Mouse (Mus musculus): Measurements from ENCODE around the gene Dcst1. TPM values are rescaled to one million over a fixed set of nuclear protein-coding genes. Genes with fewer than 3 reads are reported as not detected.
A peak's percentile ranks its signal among the peaks of the same experiment; 100 is the strongest.

Dcst1 gene
- polyA plus RNA-seq, 1 experiment from 2014 or later: 23.5 TPM

- peaks cover 34% of the 10 kb centered on the region for H3K36me3 ChIP-seq (ENCODE audit: control insufficient read depth, insufficient read depth)
- H3K27me3 ChIP-seq (replicated peaks; ENCODE audit: control insufficient read depth, insufficient read depth, low read length): no peaks in the 10 kb centered on the region
- peaks cover 14% of the 10 kb centered on the region for H3K4me1 ChIP-seq (replicated peaks; ENCODE audit: control insufficient read depth, insufficient read depth, low read length)
- no peak overlapping the region for H3K9ac ChIP-seq (ENCODE audit: low read depth, low read length)
- H3K4me2 ChIP-seq (replicated peaks; ENCODE audit: low read depth): 0 out of 2 replicates have a peak overlapping the region, but pooled peaks have one; percentile 14
- peak; percentile 98 for TF ChIP-seq CTCF (IDR thresholded peaks at IDR 0.05; ENCODE audit: low read depth)
- peak; percentile 28 for ATAC-seq
- H3K4me3 ChIP-seq (ENCODE audit: low read depth, low read length): no peak overlapping the region
- 17% methylated on average over 8 of the region's 8 CpGs for WGBS
- no peak overlapping the region for H3K27ac ChIP-seq (ENCODE audit: low read depth, low read length)
- no peaks in the 10 kb centered on the region for H3K9me3 ChIP-seq (ENCODE audit: control insufficient read depth)
Measured at GRCm38 (mm10) chr3:89339416-89339815, 25.6 kb downstream of the Dcst1 start.

DNA sequence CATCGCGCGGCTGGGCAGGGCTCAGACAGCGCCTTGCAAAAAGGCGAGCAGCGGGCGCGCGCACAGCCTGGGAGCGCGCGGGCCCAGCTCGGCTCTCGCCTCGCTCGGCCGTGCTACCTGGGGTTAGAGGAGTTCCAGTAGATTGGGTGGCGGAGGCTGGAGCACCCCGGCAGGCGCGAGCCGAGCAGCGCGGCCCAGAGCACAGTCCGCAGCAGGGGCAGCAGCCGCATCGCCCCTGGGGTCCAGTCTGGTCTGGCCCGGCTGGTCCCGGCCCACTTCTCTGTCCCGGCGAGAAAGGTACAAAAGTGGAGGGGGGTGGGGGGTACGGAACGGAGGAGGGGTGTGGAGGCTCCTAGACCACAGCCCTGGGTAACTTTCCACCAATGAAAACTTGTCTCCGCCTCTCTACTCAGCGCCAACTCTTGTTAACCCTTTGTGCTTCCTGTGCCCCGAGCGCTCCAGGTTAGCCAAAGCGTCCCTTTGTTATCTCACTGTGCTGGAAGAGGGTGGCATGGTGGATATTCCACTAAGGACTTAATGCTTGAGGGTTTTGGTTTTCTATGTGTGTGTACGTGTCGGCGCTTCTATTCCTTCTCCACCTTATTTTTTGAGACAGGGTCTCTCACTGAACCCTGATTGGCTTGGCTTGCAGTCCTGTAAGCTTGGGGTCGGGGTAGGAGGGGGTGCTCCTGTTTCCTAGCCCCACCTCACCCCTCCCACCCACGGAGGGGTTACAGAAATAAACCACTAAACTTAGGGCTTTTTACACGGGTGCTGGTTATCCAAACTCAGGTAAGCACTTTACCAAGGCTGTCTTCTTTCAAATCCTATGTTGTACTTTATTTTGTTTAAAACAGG is 27.1 kb downstream of the Dcst1 start, which contains the start of gene Efna4:
Gene Efna4, minus strand, starts transcription at position 308 of the 858 bp plus-strand sequence.
- Histone ChIP-seq H3K9me3 (ENCODE audit: control insufficient read depth) (no peaks in the 10 kb centered on the region), H3K4me2 (replicated peaks; ENCODE audit: low read depth) (peak within 1 kb of the TSS; percentile 96), H3K9ac (ENCODE audit: low read depth, low read length) (peak within 1 kb of the TSS; percentile 47), H3K4me1 (replicated peaks; ENCODE audit: control insufficient read depth, insufficient read depth, low read length) (peaks cover 14% of the 10 kb centered on the region), H3K4me3 (ENCODE audit: low read depth, low read length) (peak within 1 kb of the TSS; percentile 70), H3K27ac (ENCODE audit: low read depth, low read length) (peak within 1 kb of the TSS; percentile 51), H3K27me3 (replicated peaks; ENCODE audit: control insufficient read depth, insufficient read depth, low read length) (no peaks in the 10 kb centered on the region), H3K36me3 (ENCODE audit: control insufficient read depth, insufficient read depth) (peaks cover 33% of the 10 kb centered on the region)
- 1% methylated on average over 44 of the region's 44 CpGs for WGBS
- no peak for TF ChIP-seq CTCF (IDR thresholded peaks at IDR 0.05; ENCODE audit: low read depth)
- peak; percentile 54 for ATAC-seq

DNA sequence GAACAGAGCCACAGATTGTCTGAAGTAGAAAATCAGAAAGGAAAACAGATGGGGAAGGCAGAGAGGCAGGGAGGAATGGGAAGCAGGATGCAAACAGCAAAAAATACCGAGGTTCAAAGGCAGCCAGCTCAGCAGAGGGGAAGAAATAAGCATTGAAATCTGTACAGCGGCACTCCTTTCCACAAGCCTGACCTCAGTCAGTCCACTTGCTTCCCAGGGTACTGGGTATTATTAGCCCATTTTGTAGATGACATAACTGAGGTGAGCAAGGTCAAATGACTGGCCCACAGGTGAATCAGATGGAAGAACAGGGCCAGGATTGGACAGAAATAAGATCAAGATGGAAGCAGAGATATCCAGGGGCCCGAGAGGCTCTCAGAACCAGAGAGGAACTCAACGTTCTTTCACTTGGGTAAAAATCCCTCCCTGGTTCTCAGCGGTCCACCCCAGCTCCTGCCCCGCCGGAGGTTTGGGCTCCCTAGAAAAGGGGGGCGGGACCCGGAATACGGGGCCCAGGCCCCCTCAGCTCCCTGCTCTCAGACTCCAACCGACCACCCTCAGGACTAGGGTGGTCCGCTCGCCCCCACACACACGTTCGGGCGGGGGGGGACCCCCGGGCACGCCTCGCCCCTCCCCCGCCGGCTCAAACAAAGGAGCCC is 27.9 kb downstream of the Dcst1 start:
- Histone ChIP-seq H3K27ac (ENCODE audit: low read depth, low read length) (peak overlapping the region; percentile 51), H3K4me3 (ENCODE audit: low read depth, low read length) (peak overlapping the region; percentile 70), H3K9ac (ENCODE audit: low read depth, low read length) (peak overlapping the region; percentile 47), H3K9me3 (ENCODE audit: control insufficient read depth) (no peaks in the 10 kb centered on the region), H3K4me2 (replicated peaks; ENCODE audit: low read depth) (peak overlapping the region; percentile 96), H3K4me1 (replicated peaks; ENCODE audit: control insufficient read depth, insufficient read depth, low read length) (peaks cover 14% of the 10 kb centered on the region), H3K36me3 (ENCODE audit: control insufficient read depth, insufficient read depth) (peaks cover 25% of the 10 kb centered on the region), H3K27me3 (replicated peaks; ENCODE audit: control insufficient read depth, insufficient read depth, low read length) (no peaks in the 10 kb centered on the region)
- no peak for ATAC-seq
- under 1% methylated on average over 16 of the region's 21 CpGs for WGBS
- no peak for TF ChIP-seq CTCF (IDR thresholded peaks at IDR 0.05; ENCODE audit: low read depth)

GRCm38 (mm10) chr3:89336529-89336928 is 28.5 kb downstream of the Dcst1 start:
- H3K9ac ChIP-seq (ENCODE audit: low read depth, low read length): no peak overlapping the region
- no peaks in the 10 kb centered on the region for H3K27me3 ChIP-seq (replicated peaks; ENCODE audit: control insufficient read depth, insufficient read depth, low read length)
- H3K27ac ChIP-seq (ENCODE audit: low read depth, low read length): no peak overlapping the region
- H3K36me3 ChIP-seq (ENCODE audit: control insufficient read depth, insufficient read depth): peaks cover 23% of the 10 kb centered on the region
- H3K4me1 ChIP-seq (replicated peaks; ENCODE audit: control insufficient read depth, insufficient read depth, low read length): peaks cover 14% of the 10 kb centered on the region
- 10% methylated on average over 6 of the region's 6 CpGs for WGBS
- peak overlapping the region; percentile 70 for H3K4me3 ChIP-seq (ENCODE audit: low read depth, low read length)
- H3K9me3 ChIP-seq (ENCODE audit: control insufficient read depth): no peaks in the 10 kb centered on the region
- TF ChIP-seq CTCF (IDR thresholded peaks at IDR 0.05; ENCODE audit: low read depth): no peak
- H3K4me2 ChIP-seq (replicated peaks; ENCODE audit: low read depth): peak overlapping the region; percentile 96
- no peak for ATAC-seq

- Histone ChIP-seq H3K27me3 (replicated peaks; ENCODE audit: control insufficient read depth, insufficient read depth, low read length) (no peaks in the 10 kb centered on the region), H3K4me3 (ENCODE audit: low read depth, low read length) (no peak overlapping the region), H3K9ac (ENCODE audit: low read depth, low read length) (no peak overlapping the region), H3K4me2 (replicated peaks; ENCODE audit: low read depth) (no peak overlapping the region), H3K9me3 (ENCODE audit: control insufficient read depth) (no peaks in the 10 kb centered on the region), H3K36me3 (ENCODE audit: control insufficient read depth, insufficient read depth) (peaks cover 23% of the 10 kb centered on the region), H3K27ac (ENCODE audit: low read depth, low read length) (no peak overlapping the region), H3K4me1 (replicated peaks; ENCODE audit: control insufficient read depth, insufficient read depth, low read length) (peaks cover 3% of the 10 kb centered on the region; the same call in 1 of the 2 replicates)
- no peak for TF ChIP-seq CTCF (IDR thresholded peaks at IDR 0.05; ENCODE audit: low read depth)
- WGBS: 58% methylated on average over 11 of the region's 11 CpGs
- no peak for ATAC-seq
Measured at GRCm38 (mm10) chr3:89333053-89333452, 32.0 kb downstream of the Dcst1 start.

DNA sequence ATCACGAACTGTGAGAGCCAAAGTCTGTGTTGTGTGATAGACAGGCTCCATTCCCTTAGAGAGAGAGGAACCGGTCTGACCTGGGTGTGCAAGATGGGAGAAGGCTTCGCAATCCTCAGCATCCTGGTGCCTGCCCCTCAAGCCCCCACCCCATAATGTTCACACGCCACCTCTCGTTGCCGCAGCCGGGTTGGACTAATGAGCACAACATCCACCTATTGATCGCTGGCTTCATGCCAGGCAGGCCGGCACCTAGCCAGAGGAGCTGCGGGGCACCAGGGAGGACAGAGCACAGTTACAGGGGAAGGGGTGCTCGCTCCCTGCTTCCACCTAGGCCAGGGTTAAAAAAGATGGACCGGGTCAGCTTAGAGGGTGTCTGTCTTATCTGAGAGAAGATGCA is 32.6 kb downstream of the Dcst1 start:
- no peak overlapping the region for H3K9ac ChIP-seq (ENCODE audit: low read depth, low read length)
- H3K4me2 ChIP-seq (replicated peaks; ENCODE audit: low read depth): 0 out of 2 replicates have a peak overlapping the region, but pooled peaks have one; percentile 24
- H3K4me1 ChIP-seq (replicated peaks; ENCODE audit: control insufficient read depth, insufficient read depth, low read length): 0 out of 2 replicates have a peak, but pooled peaks cover 2% of the 10 kb centered on the region
- H3K36me3 ChIP-seq (ENCODE audit: control insufficient read depth, insufficient read depth): peaks cover 23% of the 10 kb centered on the region
- ATAC-seq: peak; percentile 6; the same call in 1 of the 2 replicates
- H3K9me3 ChIP-seq (ENCODE audit: control insufficient read depth): no peaks in the 10 kb centered on the region
- no peak for TF ChIP-seq CTCF (IDR thresholded peaks at IDR 0.05; ENCODE audit: low read depth)
- H3K27ac ChIP-seq (ENCODE audit: low read depth, low read length): no peak overlapping the region
- H3K27me3 ChIP-seq (replicated peaks; ENCODE audit: control insufficient read depth, insufficient read depth, low read length): no peaks in the 10 kb centered on the region
- WGBS: 30% methylated on average over 12 of the region's 12 CpGs
- H3K4me3 ChIP-seq (ENCODE audit: low read depth, low read length): no peak overlapping the region
